Mouse (Mus musculus): ENCODE data around the gene Ank3.

- TF ChIP-seq EP300 (IDR thresholded peaks at IDR 0.05; ENCODE audit: low read depth) (no peak), CTCF (IDR thresholded peaks at IDR 0.05; ENCODE audit: low read depth) (no peak)
Measured at GRCm38 (mm10) chr10:70006380-70006779, 607.8 kb downstream of the Ank3 start.
